Mouse (Mus musculus) megakaryocyte, embryonic 14.5 days (primary cell): ENCODE data around the gene Ints6l. TPM values are rescaled to one million over a fixed set of nuclear protein-coding genes. Genes with fewer than 3 reads are reported as not detected.
"Not testable (repeated sequence)": the region's sequence is repeated elsewhere in the genome, so short reads cannot be mapped to it uniquely, and the experiment has no call there.

Experiments
- H3K27me3 ChIP-seq: replicated peaks from 2 replicates; pipeline ENCODE3; 2012; ENCODE audit warnings: inconsistent platforms
- H3K36me3 ChIP-seq: replicated peaks from 2 replicates; pipeline ENCODE3; 2012; ENCODE audit warnings: low read length, inconsistent platforms, mixed read lengths
- H3K4me1 ChIP-seq: 2 replicates; pipeline ENCODE4 v1.6.1; 2012; ENCODE audit warnings: inconsistent platforms
- H3K4me3 ChIP-seq: replicated peaks from 2 replicates; pipeline ENCODE3; 2012; ENCODE audit warnings: moderate library complexity, mild to moderate bottlenecking, inconsistent platforms
- H3K9me3 ChIP-seq: 2 replicates; pipeline ENCODE4 v1.6.1; 2012; ENCODE audit warnings: inconsistent platforms
- FLI1 ChIP-seq: IDR thresholded peaks from 2 replicates; pipeline ENCODE4 v1.6.1; 2012; ENCODE audit warnings: low read length, inconsistent platforms, mixed read lengths
- GATA1 ChIP-seq: IDR thresholded peaks from 3 replicates; pipeline ENCODE4 v1.6.1; 2012; ENCODE audit warnings: mixed read lengths, low read length, inconsistent platforms, borderline replicate concordance
- polyA plus RNA-seq: library from polyadenylated mRNA; stranded (reverse); fragments of >175 nt; gene quantifications from 2 replicates; pipeline ENCODE4 v1.2.3, GENCODE M21; 2012; ENCODE audit warnings: low replicate concordance; ENCODE audit not compliant: insufficient read depth

Gene Ints6l
- polyA plus RNA-seq, 1 experiment: 2.8 TPM

- no peaks in the 10 kb centered on the region for H3K9me3 ChIP-seq
- H3K36me3 ChIP-seq: peaks cover 61% of the 10 kb centered on the region
- H3K27me3 ChIP-seq: no peaks in the 10 kb centered on the region
- H3K4me3 ChIP-seq: no peak overlapping the region
- peaks cover 10% of the 10 kb centered on the region; the same call in 1 of the 2 replicates for H3K4me1 ChIP-seq
- TF ChIP-seq GATA1: no peak
- TF ChIP-seq FLI1: no peak
Observed at GRCm38 (mm10) chrX:56489758-56490157, 35.1 kb downstream of the Ints6l start.

GRCm38 (mm10) chrX:56497241-56497640, 42.6 kb downstream of the Ints6l start:
- Histone ChIP-seq H3K27me3 (peaks cover 3% of the 10 kb centered on the region), H3K4me1 (peaks cover 2% of the 10 kb centered on the region; the same call in 1 of the 2 replicates), H3K9me3 (no peaks in the 10 kb centered on the region), H3K36me3 (peaks cover 75% of the 10 kb centered on the region), H3K4me3 (no peak overlapping the region)
- no peak for TF ChIP-seq GATA1
- TF ChIP-seq FLI1: no peak

DNA sequence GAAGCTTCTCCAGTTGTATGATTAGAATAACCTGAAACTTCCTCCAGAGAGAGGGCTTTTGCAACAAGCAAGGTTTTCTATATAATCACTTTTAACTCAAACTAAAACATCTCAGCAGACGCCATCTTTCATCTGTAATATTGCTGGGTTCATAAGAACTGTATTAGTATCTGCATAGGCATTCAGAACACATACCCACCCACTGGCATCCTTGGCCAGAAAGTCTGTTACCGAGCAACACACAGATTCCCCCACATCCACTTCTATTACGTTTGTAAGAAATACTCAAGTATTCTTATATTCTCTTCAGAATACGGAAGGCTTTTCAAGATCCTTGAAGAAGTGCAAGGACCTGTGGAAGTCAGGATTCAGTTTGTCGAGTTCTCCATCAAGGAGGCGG, 69.8 kb downstream of the Ints6l start, which contains the start of gene Gm10477:
Gene Gm10477, plus strand, starts transcription at position 301 of the 400 bp plus-strand sequence.
- H3K36me3 ChIP-seq, H3K9me3 ChIP-seq, H3K4me1 ChIP-seq, H3K4me3 ChIP-seq: not testable (repeated sequence)
- peaks cover 11% of the 10 kb centered on the region for H3K27me3 ChIP-seq

GRCm38 (mm10) chrX:56531266-56531665, 76.6 kb downstream of the Ints6l start:
- Histone ChIP-seq H3K4me3 (no peak overlapping the region), H3K36me3 (no peaks in the 10 kb centered on the region), H3K27me3 (peaks cover 6% of the 10 kb centered on the region), H3K4me1 (no peaks in the 10 kb centered on the region), H3K9me3 (no peaks in the 10 kb centered on the region)
- TF ChIP-seq FLI1: no peak
- no peak for TF ChIP-seq GATA1

DNA sequence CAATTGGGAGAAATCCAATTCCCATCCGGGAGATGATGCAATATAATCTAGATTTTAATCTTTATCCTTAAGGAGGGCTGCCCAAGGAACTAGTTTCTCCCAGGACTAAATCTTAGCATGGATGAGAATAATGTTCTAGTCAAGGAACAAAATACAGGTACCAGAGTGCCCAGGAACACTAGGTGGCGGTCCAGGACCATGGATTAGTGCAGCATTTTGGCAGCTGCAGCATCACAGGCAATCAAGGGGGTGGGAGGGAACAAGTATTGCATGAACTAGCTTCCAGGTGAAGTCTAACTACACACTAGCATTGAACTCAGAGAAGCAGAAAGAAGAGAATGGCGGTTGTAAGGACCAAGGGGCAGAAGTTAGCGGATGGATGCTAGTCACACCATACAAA, 82.5 kb downstream of the Ints6l start:
- H3K27me3 ChIP-seq: peaks cover 10% of the 10 kb centered on the region
- H3K36me3 ChIP-seq: no peaks in the 10 kb centered on the region
- no peaks in the 10 kb centered on the region for H3K9me3 ChIP-seq
- H3K4me1 ChIP-seq: no peaks in the 10 kb centered on the region
- H3K4me3 ChIP-seq: no peak overlapping the region
- TF ChIP-seq GATA1: no peak

DNA sequence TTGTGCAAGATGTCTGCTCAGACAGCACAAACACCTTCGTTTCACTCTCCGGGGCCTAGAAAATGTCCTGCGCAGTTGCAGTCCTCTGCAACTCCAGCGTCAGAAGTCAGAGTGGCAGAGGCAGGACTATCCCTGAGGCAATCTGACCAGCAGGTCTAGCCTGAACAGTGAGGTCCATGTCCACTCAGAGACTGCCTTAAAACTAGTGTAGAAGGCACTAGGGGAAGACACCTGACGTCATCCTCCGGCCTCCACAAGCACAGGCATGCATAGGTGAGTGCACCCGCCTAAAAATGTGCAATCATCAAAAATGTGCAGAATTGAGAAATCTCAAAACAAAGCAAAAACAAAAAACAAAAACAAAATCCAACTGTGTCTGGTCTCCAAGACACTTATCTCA, 94.8 kb downstream of the Ints6l start, which contains the start of gene Gm648:
Gene Gm648, minus strand, starts transcription at position 101 of the 400 bp plus-strand sequence.
- Histone ChIP-seq H3K4me1 (no peaks in the 10 kb centered on the region), H3K27me3 (peaks cover 22% of the 10 kb centered on the region), H3K9me3 (no peaks in the 10 kb centered on the region), H3K4me3 (no peak within 1 kb of the TSS), H3K36me3 (no peaks in the 10 kb centered on the region)
- TF ChIP-seq FLI1 (no peak), GATA1 (no peak)

DNA sequence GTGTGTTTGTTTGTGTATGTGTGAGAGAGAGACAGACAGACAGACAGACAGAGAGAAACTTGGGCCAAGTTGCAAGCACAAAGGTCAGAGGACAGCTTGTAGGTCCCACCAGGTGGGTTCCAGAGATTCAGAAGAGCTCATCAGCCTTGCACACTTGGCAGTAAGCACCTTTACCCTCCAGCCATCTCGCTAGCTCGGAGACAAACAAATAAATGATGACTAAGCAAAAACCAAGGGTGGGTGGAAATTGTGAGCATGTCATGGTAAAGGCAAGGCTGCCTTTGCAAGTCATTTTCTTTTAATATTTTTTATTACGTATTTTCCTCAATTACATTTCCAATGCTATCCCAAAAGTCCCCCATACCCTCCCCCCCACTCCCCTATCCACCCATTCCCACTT, 98.9 kb downstream of the Ints6l start:
- TF ChIP-seq GATA1: no peak
- TF ChIP-seq FLI1: no peak
- Histone ChIP-seq H3K27me3 (peaks cover 5% of the 10 kb centered on the region), H3K9me3 (no peaks in the 10 kb centered on the region), H3K36me3 (no peaks in the 10 kb centered on the region), H3K4me3 (no peak overlapping the region), H3K4me1 (no peaks in the 10 kb centered on the region)

Other genes with a start within 250 kb of the Ints6l start
- not detected in 2 replicates for gene Gm773, start 242.0 kb upstream of the Ints6l start, polyA plus RNA-seq
- gene Zfp449, start 108.5 kb upstream of the Ints6l start, polyA plus RNA-seq: not detected in 2 replicates
- 1.5 TPM in 1 of 2 replicates, not detected in the other for gene Smim10l2a, start 80.3 kb upstream of the Ints6l start, polyA plus RNA-seq
- not detected in 2 replicates for gene Gm2174, start 6.9 kb upstream of the Ints6l start, polyA plus RNA-seq
- not detected in 2 replicates for gene Gm10477, start 69.9 kb downstream of the Ints6l start, polyA plus RNA-seq
- not detected in 2 replicates for gene Gm648, start 94.7 kb downstream of the Ints6l start, polyA plus RNA-seq
- 0.57 TPM in 1 of 2 replicates, not detected in the other for gene Mmgt1, start 143.2 kb downstream of the Ints6l start, polyA plus RNA-seq
- gene Slc9a6, start 154.9 kb downstream of the Ints6l start, polyA plus RNA-seq: 41.0 and 51.9 TPM in 2 replicates